Mouse (Mus musculus): ENCODE measurements around the gene Trappc13.

The Trappc13 gene

GRCm38 (mm10) chr13:104113782-104114181 lies 64.5 kb downstream of the Trappc13 start:
- no peak for DNase-seq

GRCm38 (mm10) chr13:104112266-104112900 lies 65.9 kb downstream of the Trappc13 start:
- peak; percentile 15 for DNase-seq

- no peak for DNase-seq
Observed at GRCm38 (mm10) chr13:104110526-104110925, 67.7 kb downstream of the Trappc13 start.

- DNase-seq, result peak; percentile 71
Observed at GRCm38 (mm10) chr13:104109816-104110521, 68.3 kb downstream of the Trappc13 start.

DNA sequence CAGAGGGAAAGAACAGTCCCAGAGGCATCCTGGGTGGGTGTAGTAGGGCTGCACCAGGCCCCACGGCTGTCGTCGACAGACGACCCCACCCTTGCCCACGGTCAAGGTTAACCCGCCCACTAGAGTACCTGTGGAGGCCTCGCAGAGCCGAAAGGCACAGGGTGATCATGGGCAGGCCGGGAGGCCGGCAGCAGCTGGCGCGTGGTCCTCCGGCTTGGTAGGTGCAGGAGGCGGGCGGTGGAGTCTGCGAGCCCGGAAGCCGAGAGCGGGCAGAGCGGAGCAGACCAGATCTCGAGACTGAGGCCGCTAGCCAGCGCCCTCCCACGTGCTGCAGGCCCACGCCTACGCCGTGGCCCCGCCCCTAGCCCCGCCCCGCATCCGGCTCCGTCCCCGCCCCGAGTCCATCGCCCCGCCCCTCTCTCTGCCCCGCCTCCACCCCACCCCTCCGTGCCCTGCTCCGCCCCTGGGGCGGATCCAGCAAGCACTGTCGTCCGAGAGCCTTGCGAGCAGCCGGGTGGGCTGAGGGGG lies 68.9 kb downstream of the Trappc13 start, which contains the start of the genes Nln and Sgtb:
Nln (minus strand) TSS at position 327 of the 528 bp plus-strand sequence.
Sgtb (plus strand) TSS at position 454 of the 528 bp plus-strand sequence.
- DNase-seq, result peak; percentile 96

DNA sequence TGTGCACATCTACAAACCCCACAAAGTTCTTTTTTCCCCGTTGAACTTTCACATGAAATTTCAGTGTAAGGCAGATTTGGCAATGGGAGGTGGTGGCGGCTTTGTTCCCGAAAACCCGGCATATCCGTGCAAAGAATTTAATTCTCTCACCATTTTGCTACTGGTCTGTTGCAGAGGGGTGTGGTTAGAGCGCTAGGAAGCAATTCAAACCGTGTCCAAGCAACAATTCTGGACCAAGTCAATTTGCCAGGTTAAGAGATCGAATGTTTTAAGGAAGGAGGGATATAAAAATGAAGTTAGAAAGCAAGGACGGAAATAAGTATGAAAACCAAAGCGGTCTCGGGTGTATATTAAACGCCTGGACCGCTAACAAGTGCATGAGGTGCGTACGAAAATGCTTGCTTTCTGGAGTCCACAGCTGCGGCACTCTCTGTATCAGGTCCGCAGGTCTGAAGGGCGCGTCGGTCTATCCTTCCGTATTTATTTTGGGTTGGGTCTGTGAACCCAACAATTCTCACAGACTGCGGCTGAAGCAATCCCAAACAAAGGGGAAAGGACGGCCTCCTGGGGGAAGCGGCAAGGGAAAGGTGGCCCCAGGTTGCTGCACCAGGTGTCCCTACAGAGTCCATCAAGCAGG lies 69.5 kb downstream of the Trappc13 start:
- DNase-seq, result no peak

- DNase-seq, result no peak
Observed at GRCm38 (mm10) chr13:104101606-104102235, 76.5 kb downstream of the Trappc13 start.

GRCm38 (mm10) chr13:104100416-104100815 lies 77.9 kb downstream of the Trappc13 start:
- no peak for DNase-seq

DNA sequence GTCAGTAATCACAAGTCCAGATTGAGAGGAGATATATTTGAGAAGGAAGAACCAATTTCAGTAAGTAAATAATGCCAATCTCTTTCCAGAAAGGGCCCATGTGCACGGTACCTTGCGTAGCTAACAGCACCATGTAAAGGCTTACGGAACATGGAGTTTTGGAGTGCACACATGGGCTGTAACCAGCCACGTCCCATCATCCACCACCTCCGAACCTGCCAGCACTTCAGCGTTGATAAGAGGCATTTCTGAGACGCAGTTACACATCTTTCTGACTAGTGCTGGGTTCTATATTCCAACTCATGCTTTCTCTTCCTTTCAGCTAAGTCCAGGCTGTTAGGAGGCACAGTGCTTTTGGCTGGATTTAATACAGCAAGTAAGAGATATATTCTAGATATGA lies 81.1 kb downstream of the Trappc13 start:
- no peak for DNase-seq

GRCm38 (mm10) chr13:104095955-104096354 lies 82.3 kb downstream of the Trappc13 start:
- DNase-seq, result no peak

GRCm38 (mm10) chr13:104094531-104095385 lies 83.5 kb downstream of the Trappc13 start:
- DNase-seq, result no peak

All from right cerebral cortex, postnatal 4 days (tissue).